ENCODE assay signal across 12 mouse cellular contexts in the genomic region with DNA sequence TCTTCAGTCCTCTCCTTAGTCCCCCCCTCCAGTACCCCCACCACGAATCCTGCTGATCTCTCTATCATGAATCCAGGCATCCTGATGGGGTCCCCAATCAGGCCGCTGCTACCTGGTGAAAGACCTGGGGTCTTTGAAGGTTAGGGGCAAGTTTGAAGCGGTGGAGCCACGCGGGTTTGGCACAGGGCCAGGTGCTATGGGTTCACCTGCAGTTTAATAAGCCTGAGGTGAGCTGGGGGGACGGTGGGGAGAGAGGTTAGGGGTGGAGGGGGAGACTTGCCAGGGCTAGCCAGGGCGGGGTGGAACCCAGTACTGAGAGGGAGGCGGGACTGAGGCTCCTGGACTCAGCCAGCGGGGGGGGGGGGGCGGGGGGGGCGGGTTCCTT. TPM values are rescaled to one million over a fixed set of nuclear protein-coding genes. Genes with fewer than 3 reads are reported as not detected.
DNase-seq lines count a peak whose midpoint lies in the region; ATAC-seq and TF ChIP-seq lines count a peak whose summit lies in the region.
"Had no signal": no experiment of that assay in that cellular context is flagged by ENCODE, and none has a peak within 500 bp of the region (broad histone marks: within the 10 kb centered on the region; RNA-seq: fewer than 3 reads in every experiment).

No protein-coding gene starts in this region.

- TF ChIP-seq POLR2A in heart, adult 2 months (IDR thresholded peaks at IDR 0.05; ENCODE audit: insufficient read depth, low read depth, low read length), result no peak

- in situ Hi-C loops in ES-E14 (cut with MboI; ENCODE audit: low sequenced_read_pairs in 2 of 2, unreplicated experiment in 2 of 2), result no loop called here

- 0 out of 2 replicates have a peak overlapping the region, but pooled peaks have one; percentile 59 for H3K9ac ChIP-seq in heart, embryonic 13.5 days
- no peak overlapping the region for H3K9ac ChIP-seq in heart, adult 2 months (ENCODE audit: low read depth, low read length)
- H3K9ac ChIP-seq in ES-E14 (ENCODE audit: insufficient read depth, low read depth, low read length, poor library complexity, severe bottlenecking), result peak overlapping the region; percentile 10; the same call in 1 of the 2 replicates
- H3K9ac ChIP-seq in hindbrain, embryonic 11.5 days (ENCODE audit: low read depth, low read length), result no peak overlapping the region
- H3K9ac ChIP-seq in midbrain, embryonic 14.5 days (replicated peaks; ENCODE audit: low read length), result no peak overlapping the region

- no peaks in the 10 kb centered on the region for H3K9me3 ChIP-seq in heart, embryonic 13.5 days
- H3K9me3 ChIP-seq in ES-E14 (ENCODE audit: control insufficient read depth, insufficient read depth, low read depth, low read length), result no peaks in the 10 kb centered on the region
- H3K9me3 ChIP-seq in hindbrain, embryonic 11.5 days (ENCODE audit: control insufficient read depth, low read length), result no peaks in the 10 kb centered on the region
- no peaks in the 10 kb centered on the region for H3K9me3 ChIP-seq in midbrain, embryonic 14.5 days (ENCODE audit: control insufficient read depth, low read length)

- H3K79me2 ChIP-seq in heart, adult 2 months (replicated peaks; ENCODE audit: control insufficient read depth, insufficient read depth, low read length), result no peaks in the 10 kb centered on the region

- no peak for ATAC-seq in heart, embryonic 13.5 days (ENCODE audit: extremely low read depth, insufficient number of reproducible peaks, low FRiP score, low TSS enrichment)
- no peak for ATAC-seq in hindbrain, embryonic 11.5 days (ENCODE audit: low FRiP score)
- no peak for ATAC-seq in midbrain, embryonic 14.5 days (ENCODE audit: low FRiP score, low TSS enrichment)
- no peak for ATAC-seq in erythroid progenitor cell, adult 5-6 weeks (replicated peaks; ENCODE audit: low FRiP score, poor library complexity, severe bottlenecking)

- 3% methylated on average over 7 of the region's 11 CpGs for WGBS in heart, embryonic 13.5 days
- 4% methylated on average over 10 of the region's 11 CpGs for WGBS in heart, adult 2 months
- 4% methylated on average over 9 of the region's 11 CpGs for WGBS in hindbrain, embryonic 11.5 days
- WGBS in midbrain, embryonic 14.5 days, result 6% methylated on average over 11 of the region's 11 CpGs

- intact Hi-C loops in heart, adult 2 months (cut with DNase I), result no loop called here

- H3K36me3 ChIP-seq in heart, embryonic 13.5 days, result no peaks in the 10 kb centered on the region
- H3K36me3 ChIP-seq in heart, adult 2 months (ENCODE audit: control insufficient read depth, insufficient read depth, low read length), result no peaks in the 10 kb centered on the region
- H3K36me3 ChIP-seq in ES-E14 (ENCODE audit: control insufficient read depth, insufficient read depth, low read length, poor library complexity, severe bottlenecking), result no peaks in the 10 kb centered on the region
- H3K36me3 ChIP-seq in hindbrain, embryonic 11.5 days (ENCODE audit: control insufficient read depth, insufficient read depth, low read length), result no peaks in the 10 kb centered on the region
- no peaks in the 10 kb centered on the region for H3K36me3 ChIP-seq in midbrain, embryonic 14.5 days (ENCODE audit: control insufficient read depth, insufficient read depth, low read length)

- H3K27ac ChIP-seq in heart, embryonic 13.5 days (replicated peaks), result no peak overlapping the region
- H3K27ac ChIP-seq in heart, adult 2 months, result no peak overlapping the region
- no peak overlapping the region for H3K27ac ChIP-seq in ES-E14 (ENCODE audit: insufficient read depth, low read depth, low read length, poor library complexity, severe bottlenecking)
- H3K27ac ChIP-seq in hindbrain, embryonic 11.5 days (ENCODE audit: low read depth, low read length), result no peak overlapping the region
- H3K27ac ChIP-seq in midbrain, embryonic 14.5 days (replicated peaks; ENCODE audit: low read depth, low read length), result no peak overlapping the region

- peaks cover 28% of the 10 kb centered on the region for H3K4me1 ChIP-seq in heart, embryonic 13.5 days
- no peaks in the 10 kb centered on the region for H3K4me1 ChIP-seq in heart, adult 2 months (ENCODE audit: control insufficient read depth, insufficient read depth, low read length)
- peaks cover 3 to 10% of the 10 kb centered on the region in 2 experiments; a peak in 1 of 4 replicates for H3K4me1 ChIP-seq in ES-E14 (ENCODE audit: control insufficient read depth in 2 of 2, insufficient read depth in 2 of 2, low read length in 2 of 2, poor library complexity in 1 of 2)
- peaks cover 7% of the 10 kb centered on the region for H3K4me1 ChIP-seq in hindbrain, embryonic 11.5 days (replicated peaks; ENCODE audit: control insufficient read depth, insufficient read depth, low read length)
- H3K4me1 ChIP-seq in midbrain, embryonic 14.5 days (ENCODE audit: control insufficient read depth, insufficient read depth, low read length), result peaks cover 43% of the 10 kb centered on the region

- H3K27me3 ChIP-seq in heart, embryonic 13.5 days (replicated peaks), result peaks cover 100% of the 10 kb centered on the region
- H3K27me3 ChIP-seq in heart, adult 2 months (ENCODE audit: control insufficient read depth, insufficient read depth, low read length), result peaks cover 25% of the 10 kb centered on the region
- peaks cover 92% of the 10 kb centered on the region for H3K27me3 ChIP-seq in hindbrain, embryonic 11.5 days (ENCODE audit: control insufficient read depth, insufficient read depth, low read length)
- H3K27me3 ChIP-seq in midbrain, embryonic 14.5 days (ENCODE audit: control insufficient read depth, insufficient read depth, low read length), result peaks cover 68% of the 10 kb centered on the region

- H3K4me2 ChIP-seq in heart, embryonic 13.5 days, result peak overlapping the region; percentile 62
- H3K4me2 ChIP-seq in hindbrain, embryonic 11.5 days (replicated peaks; ENCODE audit: low read depth, low read length), result peak overlapping the region; percentile 39; the same call in 1 of the 2 replicates
- peak overlapping the region; percentile 52 for H3K4me2 ChIP-seq in midbrain, embryonic 14.5 days (ENCODE audit: low read length)

- H3K4me3 ChIP-seq in heart, embryonic 13.5 days, result peak overlapping the region; percentile 42
- H3K4me3 ChIP-seq in heart, adult 2 months, result no peak overlapping the region
- peak overlapping the region; percentile 34 to 53; a peak in 3 of 4 replicates for H3K4me3 ChIP-seq in ES-E14 (ENCODE audit: insufficient read depth in 1 of 2, low read depth in 1 of 2, low read length in 2 of 2, poor library complexity in 1 of 2, severe bottlenecking in 1 of 2)
- no peak overlapping the region for H3K4me3 ChIP-seq in hindbrain, embryonic 11.5 days (ENCODE audit: low read depth, low read length)
- H3K4me3 ChIP-seq in midbrain, embryonic 14.5 days (replicated peaks; ENCODE audit: low read depth, low read length), result peak overlapping the region; percentile 13; the same call in 1 of the 2 replicates

- TF ChIP-seq EP300 in heart, adult 2 months (IDR thresholded peaks at IDR 0.05; ENCODE audit: insufficient read depth, low read depth, low read length), result no peak

- no peak for DNase-seq in heart, adult 2 months
- no peak for DNase-seq in ES-E14 (ENCODE audit: low read depth, low spot score)
- DNase-seq in hindbrain, embryonic 11.5 days (ENCODE audit: low spot score), result no peak
- no peak for DNase-seq in midbrain, embryonic 14.5 days
- DNase-seq in testis, postnatal 10 days (ENCODE audit: low spot score), result no peak
- DNase-seq in adrenal gland, postnatal 10 days, result no peak
- DNase-seq: adrenal gland, adult 8-10 months; thymus, adult 18-20 months had no signal

- TF ChIP-seq CTCF in heart, adult 2 months (IDR thresholded peaks at IDR 0.05), result no peak

RNA-seq across cellular contexts. Expression of a gene that starts 3.8 kb away (rescaled TPM):
- polyA plus RNA-seq in heart, embryonic 13.5 days (2015; fragmentation: Nextera tagmentation; extraction: Ambion mirVana), result not detected in 2 replicates
- total RNA-seq in heart, adult 2 months (2021), result not detected
- polyA plus RNA-seq in heart, adult 2 months (2012; rRNA removed), result not detected in 2 replicates
- total RNA-seq in ES-E14 (2012; rRNA removed), result 0.42 and 1.5 TPM in 2 replicates
- 1.6 and 2.0 TPM in 2 replicates for polyA plus RNA-seq in hindbrain, embryonic 11.5 days (2014; fragmentation: Nextera tagmentation; extraction: Ambion mirVana)
- polyA plus RNA-seq in midbrain, embryonic 14.5 days (2014; fragmentation: Nextera tagmentation; extraction: Ambion mirVana), result 0.11 and 0.36 TPM in 2 replicates
- under 1 TPM; 0.27 to 0.57 TPM for total RNA-seq in adrenal gland, postnatal 10 days (2021)
- not detected in 2 replicates for total RNA-seq in erythroid progenitor cell, adult 5-6 weeks (2015; ENCODE audit: low replicate concordance)
- total RNA-seq in erythroid progenitor cell, adult 5-6 weeks (2017; ENCODE audit: low replicate concordance), result not detected in 2 replicates
- total RNA-seq: heart, postnatal 25 days; megakaryocyte progenitor cell, adult 5-6 weeks had no signal

RNA-seq across cellular contexts. Expression of a gene that starts 23.4 kb away (rescaled TPM):
- polyA plus RNA-seq in heart, embryonic 13.5 days (2015; fragmentation: Nextera tagmentation; extraction: Ambion mirVana), result 0.31 and 0.36 TPM in 2 replicates
- total RNA-seq in heart, adult 2 months (2021), result under 1 TPM; 0.32 to 0.70 TPM
- polyA plus RNA-seq in heart, adult 2 months (2012; rRNA removed), result 0.38 and 0.39 TPM in 2 replicates
- 2.6 and 2.8 TPM in 2 replicates for total RNA-seq in ES-E14 (2012; rRNA removed)
- 6.7 and 10.0 TPM in 2 replicates for polyA plus RNA-seq in hindbrain, embryonic 11.5 days (2014; fragmentation: Nextera tagmentation; extraction: Ambion mirVana)
- 2.7 TPM in 1 of 2 replicates, not detected in the other for polyA plus RNA-seq in midbrain, embryonic 14.5 days (2014; fragmentation: Nextera tagmentation; extraction: Ambion mirVana)
- 1 to 10 TPM; 2.6 to 4.2 TPM for total RNA-seq in adrenal gland, postnatal 10 days (2021)
- total RNA-seq in erythroid progenitor cell, adult 5-6 weeks (2015; ENCODE audit: low replicate concordance), result not detected in 2 replicates
- not detected in 2 replicates for total RNA-seq in erythroid progenitor cell, adult 5-6 weeks (2017; ENCODE audit: low replicate concordance)

RNA-seq across cellular contexts. Expression of a gene that starts 46.1 kb away (rescaled TPM):
- polyA plus RNA-seq in heart, embryonic 13.5 days (2015; fragmentation: Nextera tagmentation; extraction: Ambion mirVana), result 4.2 and 7.2 TPM in 2 replicates
- total RNA-seq in heart, adult 2 months (2021), result 1 to 10 TPM; 1.1 to 1.3 TPM
- 2.1 and 3.0 TPM in 2 replicates for polyA plus RNA-seq in heart, adult 2 months (2012; rRNA removed)
- total RNA-seq in ES-E14 (2012; rRNA removed), result 0.04 and 0.16 TPM in 2 replicates
- polyA plus RNA-seq in hindbrain, embryonic 11.5 days (2014; fragmentation: Nextera tagmentation; extraction: Ambion mirVana), result 0.22 TPM in 1 of 2 replicates, not detected in the other
- polyA plus RNA-seq in midbrain, embryonic 14.5 days (2014; fragmentation: Nextera tagmentation; extraction: Ambion mirVana), result not detected in 2 replicates
- 1 to 10 TPM in 1 of 2 experiments, under 1 TPM in 1; 0.69 to 1.1 TPM for total RNA-seq in adrenal gland, postnatal 10 days (2021)
- not detected in 2 replicates for total RNA-seq in erythroid progenitor cell, adult 5-6 weeks (2015; ENCODE audit: low replicate concordance)
- not detected in 2 replicates for total RNA-seq in erythroid progenitor cell, adult 5-6 weeks (2017; ENCODE audit: low replicate concordance)
- total RNA-seq: megakaryocyte progenitor cell, adult 5-6 weeks had no signal

RNA-seq across cellular contexts. Expression of a gene that starts 59.6 kb away (rescaled TPM):
- not detected in 2 replicates for polyA plus RNA-seq in heart, embryonic 13.5 days (2015; fragmentation: Nextera tagmentation; extraction: Ambion mirVana)
- under 1 TPM in 1 of 2 experiments, not detected in 1; 0.07 TPM for total RNA-seq in heart, adult 2 months (2021)
- polyA plus RNA-seq in heart, adult 2 months (2012; rRNA removed), result 0.06 and 0.15 TPM in 2 replicates
- 0.26 and 0.54 TPM in 2 replicates for total RNA-seq in ES-E14 (2012; rRNA removed)
- polyA plus RNA-seq in hindbrain, embryonic 11.5 days (2014; fragmentation: Nextera tagmentation; extraction: Ambion mirVana), result 4.6 and 5.3 TPM in 2 replicates
- polyA plus RNA-seq in midbrain, embryonic 14.5 days (2014; fragmentation: Nextera tagmentation; extraction: Ambion mirVana), result 16.5 and 29.9 TPM in 2 replicates
- total RNA-seq in adrenal gland, postnatal 10 days (2021), result 1 to 10 TPM; 4.8 to 6.6 TPM
- not detected in 2 replicates for total RNA-seq in erythroid progenitor cell, adult 5-6 weeks (2015; ENCODE audit: low replicate concordance)
- total RNA-seq in erythroid progenitor cell, adult 5-6 weeks (2017; ENCODE audit: low replicate concordance), result not detected in 2 replicates
- total RNA-seq: heart, postnatal 25 days; megakaryocyte progenitor cell, adult 5-6 weeks had no signal

Comparison
In these comparisons a context has a peak if more than half of its experiments do, and no peak if none do; other contexts are left out.
1. H3K4me3 ChIP-seq: peak in heart, embryonic 13.5 days (single experiment), ES-E14 (2 of 2) and midbrain, embryonic 14.5 days (single experiment); none in heart, adult 2 months (single experiment) and hindbrain, embryonic 11.5 days (single experiment).
2. H3K9ac ChIP-seq: peak in heart, embryonic 13.5 days (single experiment) and ES-E14 (single experiment); none in heart, adult 2 months (single experiment), hindbrain, embryonic 11.5 days (single experiment) and midbrain, embryonic 14.5 days (single experiment).
3. Peak in every context shown above with its lines, with median percentiles within 50 percentile points of each other: H3K4me2 ChIP-seq.